Mouse (Mus musculus): ENCODE measurements around the gene Ogfrl1.

DNA sequence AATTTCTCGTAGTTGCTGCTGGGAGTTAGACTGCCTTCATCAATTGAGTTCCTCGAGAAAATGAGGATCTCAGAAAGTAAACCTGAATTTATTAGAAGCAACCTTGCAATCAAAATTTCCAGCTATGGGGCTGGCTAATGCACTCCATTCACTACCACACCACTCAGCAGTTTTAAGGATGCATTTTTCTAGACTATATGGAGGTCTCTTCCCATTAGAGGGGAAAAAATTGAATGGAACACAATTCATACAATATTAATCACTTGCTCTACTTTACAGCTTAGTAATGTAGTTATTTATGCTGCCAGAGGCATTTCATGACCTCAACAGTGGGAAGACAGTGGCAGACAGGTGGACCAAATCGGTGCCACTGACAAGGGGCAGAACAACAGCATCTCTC lies 55.3 kb downstream of the Ogfrl1 start:
- TF ChIP-seq CTCF (IDR thresholded peaks at IDR 0.05) = no peak
- TF ChIP-seq POLR2A (IDR thresholded peaks at IDR 0.05; ENCODE audit: insufficient read depth, low read depth, low read length) = no peak

Measured in heart, adult 2 months (tissue).